Mouse (Mus musculus) cerebellum, postnatal 25 days (tissue): ENCODE results near the gene Tgm6.

ENCODE experiments used
- DNase-seq, 2 experiments: peaks; one replicate each; pipeline ENCODE4 v3.0.0; 2021; ENCODE audit warnings: mixed read lengths in 2 of 2

Tgm6 gene

DNA sequence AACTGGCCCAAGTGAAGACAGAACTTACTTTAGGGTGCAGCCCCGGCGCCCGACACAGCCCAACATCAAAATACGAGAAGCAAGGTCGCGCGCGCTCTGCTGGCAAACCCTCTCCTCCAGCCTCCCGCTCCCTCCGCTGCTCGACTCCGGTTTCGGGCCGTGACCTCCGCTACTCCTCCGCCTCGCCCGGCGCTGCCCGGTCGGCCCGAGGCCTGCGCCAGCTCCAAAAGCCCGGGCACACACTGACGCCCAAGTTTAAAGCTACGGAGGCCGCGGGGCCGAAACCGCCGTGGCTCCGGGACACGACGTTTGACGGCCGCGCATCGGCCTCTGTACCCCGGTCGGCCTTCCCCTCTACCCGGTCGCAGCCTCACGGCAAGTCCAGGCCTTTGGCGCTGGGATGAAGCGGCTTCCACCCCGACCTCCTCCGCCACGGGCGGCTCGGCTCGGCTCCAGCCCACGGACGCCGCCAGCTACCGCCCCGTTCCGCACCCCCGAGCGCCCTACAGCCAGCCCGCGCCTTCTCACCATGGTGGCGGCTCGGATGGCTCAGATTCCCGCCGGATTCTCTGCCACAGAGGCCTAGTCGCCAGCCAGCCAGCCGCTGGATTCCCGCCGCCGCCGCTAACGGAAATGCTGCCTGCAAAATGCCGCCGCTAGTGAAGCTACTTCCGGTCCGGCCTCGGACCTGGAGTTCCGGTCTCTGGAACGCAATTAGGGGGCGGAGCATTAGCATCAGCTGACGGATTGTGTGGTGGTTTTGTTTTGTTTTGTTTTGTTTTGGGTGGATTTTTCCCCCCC is 66.7 kb downstream of the Tgm6 start, which contains the start of gene Snrpb:
Gene Snrpb, minus strand, starts transcription at position 698 of the 801 bp plus-strand sequence.
- peak; percentile 92 to 94 for DNase-seq

DNA sequence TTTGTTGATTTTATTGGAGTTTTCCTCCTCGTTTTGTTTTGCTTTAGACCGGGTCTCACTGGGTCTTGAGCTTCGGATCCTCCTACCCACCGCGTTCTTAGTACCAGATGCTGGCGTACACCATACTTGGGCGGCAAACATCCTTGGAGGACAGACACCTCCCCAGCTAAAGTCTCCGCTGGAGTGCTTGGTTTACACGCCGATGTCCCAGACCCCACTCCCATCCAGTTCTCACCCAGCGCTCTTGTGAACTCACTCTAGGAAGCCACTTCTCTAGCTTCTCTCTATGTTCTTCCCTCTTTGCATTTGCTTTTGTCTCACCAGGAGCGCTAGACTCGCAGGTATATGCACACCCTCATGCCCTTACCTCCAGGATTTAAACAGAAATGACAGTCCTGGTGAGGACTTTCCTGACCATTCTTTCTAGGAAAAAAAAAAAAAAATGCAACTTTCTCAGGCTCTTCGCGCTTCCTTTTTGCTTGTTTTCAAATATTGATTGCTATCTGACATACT is 67.3 kb downstream of the Tgm6 start:
- no peak for DNase-seq

DNA sequence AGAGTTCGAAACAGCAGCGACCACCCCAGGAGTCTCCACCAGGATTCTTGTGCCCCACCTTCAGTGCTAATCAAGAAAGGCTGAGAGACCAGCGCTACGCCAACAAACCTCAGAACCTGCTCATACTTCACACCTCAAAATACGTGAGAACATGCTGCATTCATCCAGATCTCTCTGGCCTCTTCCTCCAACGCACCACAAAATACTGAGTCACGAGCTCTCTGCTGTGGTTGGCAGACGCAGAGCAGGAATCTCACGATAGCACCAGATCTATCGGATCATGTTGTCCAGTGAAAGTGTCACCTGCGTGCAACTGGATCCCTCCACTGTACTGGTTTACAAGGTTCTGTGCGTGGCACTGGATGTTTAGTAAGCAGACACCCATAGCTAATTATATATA is 76.2 kb downstream of the Tgm6 start:
- no peak for DNase-seq

DNA sequence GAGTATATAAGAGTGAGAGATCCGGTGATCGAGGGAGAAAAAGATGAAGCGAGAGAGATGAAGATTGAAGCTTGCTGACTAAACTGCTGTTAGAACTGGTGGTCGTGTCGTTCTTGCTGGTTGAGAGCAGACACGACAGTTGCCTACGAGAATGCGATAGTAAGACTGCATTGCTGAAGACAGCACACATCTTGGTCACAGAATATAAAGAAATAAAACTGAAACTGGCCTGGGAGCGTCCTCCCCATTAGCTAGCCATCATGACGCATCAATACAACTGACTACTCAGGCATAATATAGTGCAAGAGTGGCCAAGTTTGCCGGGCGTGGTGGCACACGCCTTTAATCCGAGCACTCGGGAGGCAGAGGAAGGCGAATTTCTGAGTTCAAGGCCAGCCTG is 82.7 kb downstream of the Tgm6 start, which contains the start of gene Tmc2:
Gene Tmc2, plus strand, starts transcription at position 301 of the 400 bp plus-strand sequence.
- no peak for DNase-seq

DNA sequence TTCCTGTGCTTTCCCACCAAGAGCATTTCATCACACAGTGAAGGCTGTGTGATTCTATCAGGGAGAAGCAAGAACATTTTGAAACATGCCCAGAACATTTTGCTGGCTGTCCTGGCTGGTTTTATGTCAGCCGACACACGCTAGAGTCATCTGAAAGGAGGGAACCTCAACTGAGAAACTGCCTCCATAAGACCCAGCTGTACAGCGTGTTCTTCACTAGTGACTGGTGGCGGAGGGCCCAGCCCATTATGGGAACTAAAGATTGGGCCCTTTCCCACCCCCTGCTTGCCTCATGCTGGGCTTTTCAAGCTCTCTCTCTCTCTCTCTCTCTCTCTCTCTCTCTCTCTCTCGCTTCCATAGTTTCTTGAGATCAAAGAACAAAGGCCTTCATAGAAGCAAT is 88.7 kb downstream of the Tgm6 start:
- DNase-seq: no peak
